Mouse (Mus musculus): ENCODE data around the gene Dvl1. TPM values are rescaled to one million over a fixed set of nuclear protein-coding genes. Genes with fewer than 3 reads are reported as not detected.
A peak's percentile ranks its signal among the peaks of the same experiment; 100 is the strongest.

Dvl1 gene
- polyA plus RNA-seq, 1 experiment from 2014 or later: 15.1 TPM

DNA sequence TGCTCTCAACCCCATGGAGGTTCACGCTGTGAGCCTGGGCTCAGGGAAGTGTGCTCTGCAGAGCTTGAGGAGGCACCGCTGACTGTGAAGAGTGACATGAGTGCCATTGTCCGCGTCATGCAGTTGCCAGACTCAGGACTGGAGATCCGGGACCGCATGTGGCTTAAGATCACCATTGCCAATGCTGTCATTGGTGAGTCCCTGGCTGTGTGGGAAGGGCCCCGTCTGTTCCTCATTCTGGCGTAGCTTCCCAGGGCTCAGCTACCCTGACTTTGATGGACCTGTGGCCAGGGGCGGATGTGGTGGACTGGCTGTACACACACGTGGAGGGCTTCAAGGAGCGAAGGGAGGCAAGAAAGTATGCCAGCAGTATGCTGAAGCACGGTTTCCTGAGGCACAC lies 8.9 kb downstream of the Dvl1 start:
- Histone ChIP-seq H3K4me3 (ENCODE audit: low read depth, low read length) (no peak overlapping the region), H3K9me3 (ENCODE audit: control insufficient read depth, low read length) (no peaks in the 10 kb centered on the region), H3K27me3 (ENCODE audit: control insufficient read depth, insufficient read depth, low read length) (no peaks in the 10 kb centered on the region), H3K4me2 (ENCODE audit: low read depth) (no peak overlapping the region), H3K36me3 (ENCODE audit: control insufficient read depth, insufficient read depth, low read length) (peaks cover 11% of the 10 kb centered on the region), H3K27ac (ENCODE audit: low read depth, low read length) (no peak overlapping the region), H3K9ac (ENCODE audit: low read length) (no peak overlapping the region), H3K4me1 (ENCODE audit: control insufficient read depth, insufficient read depth, low read length) (no peaks in the 10 kb centered on the region)
- DNase-seq (ENCODE audit: low spot score) (no peak), ATAC-seq (ENCODE audit: insufficient read depth, low FRiP score, low TSS enrichment) (no peak)
- WGBS: 96% methylated on average over 12 of the region's 12 CpGs

DNA sequence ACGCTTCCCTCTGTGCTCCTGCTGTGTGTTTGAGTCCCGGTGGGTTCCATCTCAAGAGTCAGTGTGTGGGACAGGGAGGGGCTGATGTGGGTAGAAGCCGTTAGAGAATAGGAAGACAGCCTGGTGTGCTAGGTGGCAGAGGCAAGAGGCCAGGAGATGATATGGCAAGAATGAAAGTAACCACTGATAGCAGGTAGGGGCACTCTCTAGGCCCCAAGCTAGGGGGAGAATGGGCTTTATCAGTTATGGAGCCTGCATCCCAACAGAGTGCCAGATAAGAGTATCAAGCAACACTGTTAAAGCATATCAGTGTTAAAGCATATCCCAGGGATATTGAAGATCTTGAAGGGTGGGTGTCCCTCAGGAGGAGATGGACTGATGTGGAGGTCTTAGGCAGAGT lies 9.7 kb downstream of the Dvl1 start:
- no peaks in the 10 kb centered on the region for H3K4me1 ChIP-seq (ENCODE audit: control insufficient read depth, insufficient read depth, low read length)
- no peaks in the 10 kb centered on the region for H3K27me3 ChIP-seq (ENCODE audit: control insufficient read depth, insufficient read depth, low read length)
- H3K4me2 ChIP-seq (ENCODE audit: low read depth): no peak overlapping the region
- DNase-seq (ENCODE audit: low spot score): no peak
- no peak for ATAC-seq (ENCODE audit: insufficient read depth, low FRiP score, low TSS enrichment)
- H3K27ac ChIP-seq (ENCODE audit: low read depth, low read length): no peak overlapping the region
- WGBS: 84% methylated on average over 3 of the region's 3 CpGs
- H3K9ac ChIP-seq (ENCODE audit: low read length): no peak overlapping the region
- H3K4me3 ChIP-seq (ENCODE audit: low read depth, low read length): no peak overlapping the region
- peaks cover 11% of the 10 kb centered on the region for H3K36me3 ChIP-seq (ENCODE audit: control insufficient read depth, insufficient read depth, low read length)
- no peaks in the 10 kb centered on the region for H3K9me3 ChIP-seq (ENCODE audit: control insufficient read depth, low read length)

DNA sequence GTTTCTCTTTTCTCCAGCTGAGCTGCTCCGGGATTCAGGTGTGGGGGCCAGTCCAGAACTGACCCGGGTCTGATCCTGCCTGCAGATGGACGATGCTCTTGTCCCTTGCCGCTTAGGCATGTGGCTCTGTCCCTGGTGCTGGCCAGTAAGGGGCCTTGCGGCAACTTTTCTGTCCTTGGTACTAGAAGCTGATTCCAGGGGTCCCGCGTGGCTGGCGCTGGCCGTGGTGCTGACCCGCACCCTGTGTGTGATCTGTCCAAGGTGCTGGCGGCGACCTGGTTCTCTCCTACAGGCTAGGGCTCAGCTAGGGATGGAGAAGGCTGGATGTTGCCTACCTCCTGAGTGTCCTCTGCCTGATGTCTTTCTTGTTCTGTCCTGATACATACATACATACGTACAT lies 12.1 kb downstream of the Dvl1 start:
- Histone ChIP-seq H3K4me1 (ENCODE audit: control insufficient read depth, insufficient read depth, low read length) (no peaks in the 10 kb centered on the region), H3K36me3 (ENCODE audit: control insufficient read depth, insufficient read depth, low read length) (peaks cover 11% of the 10 kb centered on the region), H3K4me2 (ENCODE audit: low read depth) (no peak overlapping the region), H3K4me3 (ENCODE audit: low read depth, low read length) (no peak overlapping the region), H3K9me3 (ENCODE audit: control insufficient read depth, low read length) (no peaks in the 10 kb centered on the region), H3K27ac (ENCODE audit: low read depth, low read length) (no peak overlapping the region), H3K27me3 (ENCODE audit: control insufficient read depth, insufficient read depth, low read length) (no peaks in the 10 kb centered on the region), H3K9ac (ENCODE audit: low read length) (no peak overlapping the region)
- 29% methylated on average over 13 of the region's 13 CpGs for WGBS
- no peak for ATAC-seq (ENCODE audit: insufficient read depth, low FRiP score, low TSS enrichment)
- peak; percentile 76 for DNase-seq (ENCODE audit: low spot score)

DNA sequence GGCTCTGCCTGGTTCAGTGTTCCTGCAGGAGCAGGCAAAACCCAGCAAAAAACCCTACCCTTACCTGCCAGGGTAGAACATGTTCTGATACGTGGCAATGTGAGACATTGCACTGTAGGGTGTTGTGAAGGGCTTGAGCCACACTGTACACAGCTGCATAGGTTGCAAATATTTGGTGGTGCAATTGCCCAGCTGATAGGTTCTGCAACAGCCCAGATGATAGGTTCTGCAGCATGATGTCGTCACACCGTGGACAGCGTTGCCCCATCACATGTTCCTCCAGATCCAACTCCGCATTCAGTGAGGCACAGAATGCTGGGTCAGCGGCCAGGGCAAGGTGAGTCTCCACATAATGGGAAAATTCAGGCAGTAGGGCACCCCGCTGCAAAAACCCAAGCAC lies 14.6 kb downstream of the Dvl1 start:
- Histone ChIP-seq H3K27me3 (ENCODE audit: control insufficient read depth, insufficient read depth, low read length) (no peaks in the 10 kb centered on the region), H3K36me3 (ENCODE audit: control insufficient read depth, insufficient read depth, low read length) (peaks cover 10% of the 10 kb centered on the region), H3K9ac (ENCODE audit: low read length) (no peak overlapping the region), H3K27ac (ENCODE audit: low read depth, low read length) (no peak overlapping the region), H3K4me2 (ENCODE audit: low read depth) (no peak overlapping the region), H3K4me1 (ENCODE audit: control insufficient read depth, insufficient read depth, low read length) (no peaks in the 10 kb centered on the region), H3K4me3 (ENCODE audit: low read depth, low read length) (no peak overlapping the region), H3K9me3 (ENCODE audit: control insufficient read depth, low read length) (no peaks in the 10 kb centered on the region)
- no peak for DNase-seq (ENCODE audit: low spot score)
- no peak for ATAC-seq (ENCODE audit: insufficient read depth, low FRiP score, low TSS enrichment)
- 92% methylated on average over 7 of the region's 7 CpGs for WGBS

DNA sequence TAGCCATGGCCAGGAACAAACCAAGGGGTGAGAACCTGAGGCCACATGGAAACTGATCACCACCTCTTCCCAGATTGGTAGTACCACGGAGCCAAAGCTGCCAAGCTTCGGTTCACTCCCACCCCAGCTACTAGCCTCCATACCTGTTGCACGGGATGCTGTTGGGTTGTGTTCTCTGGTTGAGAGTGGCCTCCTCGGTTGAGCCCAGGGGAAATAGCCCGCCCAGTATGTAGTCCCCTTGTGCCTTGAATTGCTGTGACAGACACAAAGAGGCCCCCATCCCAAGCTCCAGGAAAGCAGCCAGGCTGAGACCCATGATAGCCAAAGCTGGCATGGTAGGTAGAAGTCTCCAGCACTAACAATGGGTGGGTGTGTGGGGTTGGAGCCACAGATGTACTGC lies 15.8 kb downstream of the Dvl1 start, which contains the start of gene Tas1r3:
Gene Tas1r3, minus strand, starts transcription at position 362 of the 400 bp plus-strand sequence.
- DNase-seq (ENCODE audit: low spot score): no peak
- H3K4me2 ChIP-seq (ENCODE audit: low read depth): no peak within 1 kb of the TSS
- H3K4me1 ChIP-seq (ENCODE audit: control insufficient read depth, insufficient read depth, low read length): no peaks in the 10 kb centered on the region
- H3K36me3 ChIP-seq (ENCODE audit: control insufficient read depth, insufficient read depth, low read length): peaks cover 8% of the 10 kb centered on the region; the same call in 1 of the 2 replicates
- no peak within 1 kb of the TSS for H3K4me3 ChIP-seq (ENCODE audit: low read depth, low read length)
- ATAC-seq (ENCODE audit: insufficient read depth, low FRiP score, low TSS enrichment): no peak
- H3K27ac ChIP-seq (ENCODE audit: low read depth, low read length): no peak within 1 kb of the TSS
- H3K9me3 ChIP-seq (ENCODE audit: control insufficient read depth, low read length): no peaks in the 10 kb centered on the region
- 77% methylated on average over 5 of the region's 5 CpGs for WGBS
- H3K9ac ChIP-seq (ENCODE audit: low read length): no peak within 1 kb of the TSS
- H3K27me3 ChIP-seq (ENCODE audit: control insufficient read depth, insufficient read depth, low read length): no peaks in the 10 kb centered on the region

DNA sequence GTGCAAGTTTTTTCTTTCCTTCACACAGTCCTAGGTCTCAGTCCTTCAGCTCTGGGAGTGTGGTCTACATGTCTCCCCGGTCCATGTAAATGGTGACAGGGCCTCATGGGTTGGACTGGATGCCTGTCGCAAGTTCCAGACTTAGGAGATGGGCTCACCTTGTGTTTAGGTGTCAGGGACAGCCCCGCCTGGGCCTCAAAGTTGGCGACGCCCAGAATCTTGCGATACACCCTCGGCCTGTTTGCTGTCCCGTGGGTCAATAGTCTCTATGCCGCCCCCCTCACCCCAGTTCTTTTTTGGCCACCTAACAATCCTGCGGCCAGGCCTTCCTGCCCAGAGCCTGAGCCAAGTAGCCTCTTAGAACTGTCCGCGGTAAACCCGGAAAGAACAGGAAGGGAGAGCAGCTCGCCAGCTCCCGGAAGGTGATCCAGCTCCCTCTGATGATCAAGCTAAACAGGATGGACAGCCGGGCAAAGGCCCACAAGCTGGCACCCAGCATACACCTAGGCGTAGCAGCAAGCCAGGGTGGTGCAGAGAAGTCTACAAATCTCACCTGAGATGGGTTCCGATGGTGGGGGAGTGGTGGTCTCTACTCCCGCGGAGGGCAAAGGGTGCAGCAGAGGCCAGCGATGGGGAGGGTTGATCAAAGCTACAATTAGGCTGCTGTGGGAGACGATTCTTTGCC lies 21.6 kb downstream of the Dvl1 start:
- Histone ChIP-seq H3K9ac (ENCODE audit: low read length) (peak overlapping the region; percentile 83), H3K4me2 (ENCODE audit: low read depth) (peak overlapping the region; percentile 97), H3K27ac (ENCODE audit: low read depth, low read length) (no peak overlapping the region), H3K36me3 (ENCODE audit: control insufficient read depth, insufficient read depth, low read length) (peaks cover 10% of the 10 kb centered on the region), H3K9me3 (ENCODE audit: control insufficient read depth, low read length) (no peaks in the 10 kb centered on the region), H3K4me1 (ENCODE audit: control insufficient read depth, insufficient read depth, low read length) (peaks cover 5% of the 10 kb centered on the region), H3K27me3 (ENCODE audit: control insufficient read depth, insufficient read depth, low read length) (no peaks in the 10 kb centered on the region), H3K4me3 (ENCODE audit: low read depth, low read length) (peak overlapping the region; percentile 75)
- ATAC-seq (ENCODE audit: insufficient read depth, low FRiP score, low TSS enrichment) (no peak), DNase-seq (ENCODE audit: low spot score) (no peak)
- 13% methylated on average over 22 of the region's 22 CpGs for WGBS

DNA sequence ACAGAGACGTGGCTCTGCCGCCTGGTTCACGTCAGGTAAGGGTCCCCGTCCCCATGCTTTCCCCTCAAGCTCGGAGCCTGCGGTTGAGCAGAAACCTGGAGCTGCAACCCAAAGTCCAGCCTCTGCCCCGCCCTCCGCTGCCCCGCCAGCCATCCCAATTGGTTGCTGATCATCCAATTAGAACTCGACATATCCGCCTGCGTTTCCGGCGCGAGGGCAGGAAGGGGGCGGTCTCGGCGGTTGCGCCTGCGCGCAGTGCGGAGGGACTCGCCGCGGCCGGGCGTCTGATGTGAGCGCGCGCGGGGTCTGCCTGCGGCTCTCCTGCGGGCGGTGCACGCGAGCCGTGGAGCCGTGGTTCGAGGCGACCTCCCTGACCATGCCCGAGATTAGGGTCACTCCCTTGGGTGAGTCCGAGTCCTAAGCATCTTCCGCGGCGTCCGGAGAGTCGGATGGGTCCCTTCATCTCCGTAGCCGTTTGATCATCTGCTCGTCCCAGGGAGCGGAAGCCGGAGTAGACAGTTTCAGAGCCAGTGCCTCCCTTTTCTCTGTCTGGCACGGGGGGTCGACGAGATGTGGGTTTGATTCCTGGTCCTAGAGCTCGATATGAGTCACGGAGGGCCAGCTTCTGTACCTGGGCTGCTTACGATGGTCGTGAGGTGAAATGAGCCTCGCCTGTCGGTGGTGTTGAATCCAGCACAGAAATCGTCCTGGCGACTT lies 22.3 kb downstream of the Dvl1 start, which contains the start of the genes Cptp and Ints11:
Gene Cptp, minus strand, starts transcription at position 124 of the 717 bp plus-strand sequence.
Gene Ints11, plus strand, starts transcription at position 230 of the 717 bp plus-strand sequence.
- DNase-seq (ENCODE audit: low spot score) (peak; percentile 96), ATAC-seq (ENCODE audit: insufficient read depth, low FRiP score, low TSS enrichment) (peak; percentile 94)
- under 1% methylated on average over 63 of the region's 63 CpGs for WGBS
- Histone ChIP-seq H3K27ac (ENCODE audit: low read depth, low read length) (no peak within 1 kb of the TSS), H3K4me2 (ENCODE audit: low read depth) (peak within 1 kb of the TSS; percentile 97), H3K9ac (ENCODE audit: low read length) (peak within 1 kb of the TSS; percentile 83), H3K4me3 (ENCODE audit: low read depth, low read length) (peak within 1 kb of the TSS; percentile 75), H3K27me3 (ENCODE audit: control insufficient read depth, insufficient read depth, low read length) (no peaks in the 10 kb centered on the region), H3K36me3 (ENCODE audit: control insufficient read depth, insufficient read depth, low read length) (peaks cover 10% of the 10 kb centered on the region), H3K4me1 (ENCODE audit: control insufficient read depth, insufficient read depth, low read length) (peaks cover 5% of the 10 kb centered on the region), H3K9me3 (ENCODE audit: control insufficient read depth, low read length) (no peaks in the 10 kb centered on the region)

DNA sequence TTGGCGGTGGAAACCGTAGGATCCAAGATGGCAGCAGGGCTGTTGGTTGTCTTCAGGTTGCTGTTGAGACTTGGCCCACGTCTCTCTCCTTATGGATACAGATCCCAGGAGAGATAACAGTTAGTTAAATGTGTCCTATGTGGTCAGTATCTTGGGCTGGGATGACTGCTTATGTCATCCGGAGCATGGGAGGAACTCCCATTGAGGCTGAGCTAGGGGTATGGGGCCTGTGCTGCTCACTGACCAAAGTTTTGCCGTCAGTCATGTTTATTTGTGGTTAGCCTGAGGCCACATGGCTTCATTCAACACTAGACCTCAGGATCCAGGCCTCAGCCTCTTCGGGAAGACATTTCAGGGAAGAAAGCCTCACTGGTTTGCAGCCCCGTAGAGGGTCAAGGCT lies 24.2 kb downstream of the Dvl1 start:
- WGBS: 92% methylated on average over 7 of the region's 7 CpGs
- H3K27ac ChIP-seq (ENCODE audit: low read depth, low read length): no peak overlapping the region
- ATAC-seq (ENCODE audit: insufficient read depth, low FRiP score, low TSS enrichment) (no peak), DNase-seq (ENCODE audit: low spot score) (no peak)
- peaks cover 5% of the 10 kb centered on the region for H3K4me1 ChIP-seq (ENCODE audit: control insufficient read depth, insufficient read depth, low read length)
- no peak overlapping the region for H3K9ac ChIP-seq (ENCODE audit: low read length)
- H3K4me2 ChIP-seq (ENCODE audit: low read depth): no peak overlapping the region
- H3K4me3 ChIP-seq (ENCODE audit: low read depth, low read length): no peak overlapping the region
- H3K27me3 ChIP-seq (ENCODE audit: control insufficient read depth, insufficient read depth, low read length): no peaks in the 10 kb centered on the region
- H3K36me3 ChIP-seq (ENCODE audit: control insufficient read depth, insufficient read depth, low read length): peaks cover 14% of the 10 kb centered on the region
- H3K9me3 ChIP-seq (ENCODE audit: control insufficient read depth, low read length): no peaks in the 10 kb centered on the region

DNA sequence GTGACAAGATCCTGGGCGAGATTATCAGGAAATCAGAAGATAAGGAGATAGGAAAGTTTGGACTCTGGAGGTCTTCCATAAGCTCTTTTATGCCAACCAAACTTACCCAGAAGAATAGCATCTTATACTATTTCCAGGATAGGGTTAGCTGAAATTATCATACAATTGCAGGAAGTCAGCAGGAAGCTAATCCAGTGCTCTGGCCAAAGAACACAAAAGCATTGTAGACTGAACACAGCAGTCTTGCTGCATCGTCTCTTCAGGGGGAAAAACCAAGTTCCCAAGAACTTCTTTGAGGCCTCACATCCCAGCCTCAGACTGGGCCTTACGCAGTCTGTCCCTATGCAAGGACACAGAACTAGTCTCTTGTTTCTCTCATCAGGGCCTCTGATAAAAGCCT lies 36.4 kb downstream of the Dvl1 start:
- Histone ChIP-seq H3K4me1 (ENCODE audit: control insufficient read depth, insufficient read depth, low read length) (no peaks in the 10 kb centered on the region), H3K4me3 (ENCODE audit: low read depth, low read length) (no peak overlapping the region), H3K27ac (ENCODE audit: low read depth, low read length) (no peak overlapping the region), H3K27me3 (ENCODE audit: control insufficient read depth, insufficient read depth, low read length) (no peaks in the 10 kb centered on the region), H3K9ac (ENCODE audit: low read length) (no peak overlapping the region), H3K36me3 (ENCODE audit: control insufficient read depth, insufficient read depth, low read length) (peaks cover 12% of the 10 kb centered on the region), H3K4me2 (ENCODE audit: low read depth) (no peak overlapping the region), H3K9me3 (ENCODE audit: control insufficient read depth, low read length) (no peaks in the 10 kb centered on the region)
- 87% methylated on average over 3 of the region's 3 CpGs for WGBS
- ATAC-seq (ENCODE audit: insufficient read depth, low FRiP score, low TSS enrichment) (no peak), DNase-seq (ENCODE audit: low spot score) (no peak)
